23 mouse cellular contexts compared by ENCODE assay signal in the genomic region with DNA sequence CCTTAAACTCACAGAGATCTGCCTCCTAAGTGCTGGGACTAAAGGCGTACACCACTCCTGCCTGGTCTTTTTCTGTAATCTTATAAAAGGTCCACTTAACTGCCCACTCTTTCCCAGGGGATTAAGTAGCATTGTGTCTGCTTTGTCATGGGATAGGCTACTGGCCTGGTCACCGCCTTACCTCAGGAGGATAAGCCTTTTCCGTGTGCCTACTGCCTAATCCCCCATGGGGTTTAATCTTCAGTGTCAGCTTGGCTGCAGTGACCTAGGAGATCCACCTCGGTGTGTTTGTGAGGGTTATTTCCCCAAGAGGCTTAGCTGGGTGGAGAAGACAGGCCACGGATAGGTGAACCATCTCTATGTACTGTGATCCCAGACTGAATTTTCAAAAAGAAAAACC. TPM values are rescaled to one million over a fixed set of nuclear protein-coding genes. Genes with fewer than 3 reads are reported as not detected.
A peak's percentile ranks its signal among the peaks of the same experiment; 100 is the strongest.
DNase-seq lines count a peak whose midpoint lies in the region; ATAC-seq lines count a peak whose summit lies in the region.
"Had no signal": no experiment of that assay in that cellular context is flagged by ENCODE, and none has a peak within 500 bp of the region (broad histone marks: within the 10 kb centered on the region; RNA-seq: fewer than 3 reads in every experiment).

No protein-coding gene starts in this region.

- no peak for DNase-seq in embryonic facial prominence, embryonic 11.5 days (ENCODE audit: low spot score)
- no peak for DNase-seq in embryonic facial prominence, embryonic 10.5 days (ENCODE audit: low spot score)
- no peak for DNase-seq in liver, embryonic 13.5 days
- peak; percentile 83 for DNase-seq in retina, postnatal 1 day
- DNase-seq in layer of hippocampus, adult 9-10 months (ENCODE audit: low spot score) = no peak
- DNase-seq in B cell, adult 2 months = no peak
- DNase-seq: adrenal gland, postnatal 10 days; cerebellum, adult 11-12 months; cerebellum, adult 9-11 months; gastrocnemius, postnatal 14 days; heart, postnatal 4 days; right cerebral cortex, postnatal 25 days; spleen, adult 18-20 months; thymus, postnatal 14 days had no signal

- H3K27me3 ChIP-seq in embryonic facial prominence, embryonic 11.5 days (ENCODE audit: control insufficient read depth, insufficient read depth, low read length) = no peaks in the 10 kb centered on the region
- H3K27me3 ChIP-seq in embryonic facial prominence, embryonic 10.5 days (replicated peaks; ENCODE audit: low read depth, poor library complexity, severe bottlenecking) = no peaks in the 10 kb centered on the region
- no peaks in the 10 kb centered on the region for H3K27me3 ChIP-seq in liver, embryonic 13.5 days
- no peaks in the 10 kb centered on the region; the same call in 1 of the 2 replicates for H3K27me3 ChIP-seq in liver, embryonic 12.5 days (replicated peaks)
- H3K27me3 ChIP-seq: forebrain, embryonic 13.5 days; hindbrain, embryonic 13.5 days; midbrain, embryonic 15.5 days had no signal

- H3K4me2 ChIP-seq in embryonic facial prominence, embryonic 11.5 days (ENCODE audit: low read depth, low read length) = no peak overlapping the region
- no peak overlapping the region for H3K4me2 ChIP-seq in liver, embryonic 13.5 days
- no peak overlapping the region for H3K4me2 ChIP-seq in liver, embryonic 12.5 days
- H3K4me2 ChIP-seq: forebrain, embryonic 13.5 days; heart, embryonic 11.5 days; hindbrain, embryonic 13.5 days; lung, embryonic 14.5 days; midbrain, embryonic 15.5 days had no signal

- 58% methylated on average over 5 of the region's 5 CpGs for WGBS in embryonic facial prominence, embryonic 11.5 days
- 70% methylated on average over 5 of the region's 5 CpGs for WGBS in embryonic facial prominence, embryonic 10.5 days
- WGBS in liver, embryonic 13.5 days (ENCODE audit: insufficient replicate concordance) = 72% methylated on average over 5 of the region's 5 CpGs
- WGBS in liver, embryonic 12.5 days (ENCODE audit: insufficient replicate concordance) = 75% methylated on average over 5 of the region's 5 CpGs

- no peaks in the 10 kb centered on the region for H3K4me1 ChIP-seq in embryonic facial prominence, embryonic 11.5 days (ENCODE audit: control insufficient read depth, insufficient read depth, low read length)
- peaks cover 7% of the 10 kb centered on the region; the same call in 1 of the 2 replicates for H3K4me1 ChIP-seq in embryonic facial prominence, embryonic 10.5 days
- H3K4me1 ChIP-seq in liver, embryonic 13.5 days (replicated peaks) = 0 out of 2 replicates have a peak, but pooled peaks cover 4% of the 10 kb centered on the region
- H3K4me1 ChIP-seq in liver, embryonic 12.5 days = 0 out of 2 replicates have a peak, but pooled peaks cover 3% of the 10 kb centered on the region
- H3K4me1 ChIP-seq in brown adipose tissue, adult 24 weeks (ENCODE audit: control insufficient read depth, insufficient read depth, insufficient read length, low read length) = no peaks in the 10 kb centered on the region
- H3K4me1 ChIP-seq: forebrain, embryonic 13.5 days; hindbrain, embryonic 13.5 days; midbrain, embryonic 15.5 days had no signal

- H3K36me3 ChIP-seq in embryonic facial prominence, embryonic 11.5 days (replicated peaks; ENCODE audit: control insufficient read depth, insufficient read depth, low read depth, low read length) = peaks cover 17% of the 10 kb centered on the region
- H3K36me3 ChIP-seq in embryonic facial prominence, embryonic 10.5 days (replicated peaks) = peaks cover 81% of the 10 kb centered on the region
- H3K36me3 ChIP-seq in liver, embryonic 13.5 days = peaks cover 40% of the 10 kb centered on the region
- H3K36me3 ChIP-seq in liver, embryonic 12.5 days = peaks cover 50% of the 10 kb centered on the region

- H3K27ac ChIP-seq in embryonic facial prominence, embryonic 11.5 days (replicated peaks; ENCODE audit: low read depth, low read length) = no peak overlapping the region
- no peak overlapping the region for H3K27ac ChIP-seq in embryonic facial prominence, embryonic 10.5 days (replicated peaks)
- no peak overlapping the region for H3K27ac ChIP-seq in liver, embryonic 13.5 days
- no peak overlapping the region for H3K27ac ChIP-seq in liver, embryonic 12.5 days
- H3K27ac ChIP-seq in brown adipose tissue, adult 24 weeks (replicated peaks; ENCODE audit: low read depth, low read length) = peak overlapping the region; percentile 47; the same call in 1 of the 2 replicates
- H3K27ac ChIP-seq: forebrain, embryonic 13.5 days; hindbrain, embryonic 13.5 days; liver, embryonic 14.5 days; midbrain, embryonic 15.5 days had no signal

- H3K9me3 ChIP-seq in embryonic facial prominence, embryonic 11.5 days (replicated peaks; ENCODE audit: control insufficient read depth, low read length) = no peaks in the 10 kb centered on the region
- peaks cover 4% of the 10 kb centered on the region; the same call in 1 of the 2 replicates for H3K9me3 ChIP-seq in embryonic facial prominence, embryonic 10.5 days
- H3K9me3 ChIP-seq in liver, embryonic 13.5 days (replicated peaks) = no peaks in the 10 kb centered on the region
- H3K9me3 ChIP-seq in liver, embryonic 12.5 days (replicated peaks) = no peaks in the 10 kb centered on the region
- H3K9me3 ChIP-seq: forebrain, embryonic 13.5 days; G1E; midbrain, embryonic 15.5 days had no signal

- no peak overlapping the region for H3K4me3 ChIP-seq in embryonic facial prominence, embryonic 11.5 days (ENCODE audit: low read depth, low read length)
- H3K4me3 ChIP-seq in embryonic facial prominence, embryonic 10.5 days = no peak overlapping the region
- H3K4me3 ChIP-seq in liver, embryonic 13.5 days (replicated peaks) = no peak overlapping the region
- no peak overlapping the region for H3K4me3 ChIP-seq in liver, embryonic 12.5 days
- no peak overlapping the region for H3K4me3 ChIP-seq in brown adipose tissue, adult 24 weeks (ENCODE audit: insufficient read depth, low read depth, low read length)
- H3K4me3 ChIP-seq: forebrain, embryonic 13.5 days; hindbrain, embryonic 13.5 days; midbrain, embryonic 15.5 days had no signal

- H3K9ac ChIP-seq in embryonic facial prominence, embryonic 11.5 days (replicated peaks; ENCODE audit: low read length) = no peak overlapping the region
- H3K9ac ChIP-seq in liver, embryonic 13.5 days = no peak overlapping the region
- no peak overlapping the region for H3K9ac ChIP-seq in liver, embryonic 12.5 days
- H3K9ac ChIP-seq: forebrain, embryonic 13.5 days; hindbrain, embryonic 13.5 days; liver, embryonic 14.5 days; lung, embryonic 14.5 days; midbrain, embryonic 15.5 days had no signal

- 0 out of 2 replicates have a peak, but pooled peaks have one; percentile 19 for ATAC-seq in embryonic facial prominence, embryonic 11.5 days (replicated peaks; ENCODE audit: insufficient number of reproducible peaks, low FRiP score, low TSS enrichment, low read depth)
- ATAC-seq in liver, embryonic 13.5 days (ENCODE audit: low read depth) = peak; percentile 3; the same call in 1 of the 2 replicates
- ATAC-seq in liver, embryonic 12.5 days = no peak
- ATAC-seq: forebrain, embryonic 13.5 days; midbrain, embryonic 15.5 days had no signal

RNA-seq across cellular contexts. Expression of a gene that starts 12.2 kb away (rescaled TPM):
- 0.31 TPM in 1 of 2 replicates, not detected in the other for polyA plus RNA-seq in embryonic facial prominence, embryonic 11.5 days (2014; fragmentation: Nextera tagmentation; extraction: Ambion mirVana)
- polyA plus RNA-seq in embryonic facial prominence, embryonic 10.5 days (2016; fragmentation: Nextera tagmentation; extraction: Ambion mirVana) = 0.34 and 0.69 TPM in 2 replicates
- polyA plus RNA-seq in liver, embryonic 13.5 days (2015; fragmentation: Nextera tagmentation; extraction: Ambion mirVana) = not detected in 2 replicates
- polyA plus RNA-seq in liver, embryonic 12.5 days (2016; fragmentation: Nextera tagmentation; extraction: Ambion mirVana) = 0.20 TPM in 1 of 2 replicates, not detected in the other
- not detected in 2 replicates for polyA plus RNA-seq in brown adipose tissue, adult 24 weeks (2012; ENCODE audit: insufficient read depth, insufficient read length, missing spikeins)
- polyA plus RNA-seq: G1E had no signal

RNA-seq across cellular contexts. Expression of a gene that starts 13.4 kb away (rescaled TPM):
- 24.8 and 26.5 TPM in 2 replicates for polyA plus RNA-seq in embryonic facial prominence, embryonic 11.5 days (2014; fragmentation: Nextera tagmentation; extraction: Ambion mirVana)
- 26.4 and 28.0 TPM in 2 replicates for polyA plus RNA-seq in embryonic facial prominence, embryonic 10.5 days (2016; fragmentation: Nextera tagmentation; extraction: Ambion mirVana)
- polyA plus RNA-seq in liver, embryonic 13.5 days (2015; fragmentation: Nextera tagmentation; extraction: Ambion mirVana) = 9.5 and 11.0 TPM in 2 replicates
- polyA plus RNA-seq in liver, embryonic 12.5 days (2016; fragmentation: Nextera tagmentation; extraction: Ambion mirVana) = 14.8 and 16.0 TPM in 2 replicates
- 3.6 and 4.2 TPM in 2 replicates for polyA plus RNA-seq in brown adipose tissue, adult 24 weeks (2012; ENCODE audit: insufficient read depth, insufficient read length, missing spikeins)

RNA-seq across cellular contexts. Expression of a gene that starts 13.6 kb away (rescaled TPM):
- 51.2 and 52.0 TPM in 2 replicates for polyA plus RNA-seq in embryonic facial prominence, embryonic 11.5 days (2014; fragmentation: Nextera tagmentation; extraction: Ambion mirVana)
- 53.4 and 57.6 TPM in 2 replicates for polyA plus RNA-seq in embryonic facial prominence, embryonic 10.5 days (2016; fragmentation: Nextera tagmentation; extraction: Ambion mirVana)
- polyA plus RNA-seq in liver, embryonic 13.5 days (2015; fragmentation: Nextera tagmentation; extraction: Ambion mirVana) = 45.1 and 46.3 TPM in 2 replicates
- 56.1 and 58.5 TPM in 2 replicates for polyA plus RNA-seq in liver, embryonic 12.5 days (2016; fragmentation: Nextera tagmentation; extraction: Ambion mirVana)
- 17.2 and 20.3 TPM in 2 replicates for polyA plus RNA-seq in brown adipose tissue, adult 24 weeks (2012; ENCODE audit: insufficient read depth, insufficient read length, missing spikeins)

RNA-seq across cellular contexts. Expression of a gene that starts 47.7 kb away (rescaled TPM):
- polyA plus RNA-seq in embryonic facial prominence, embryonic 11.5 days (2014; fragmentation: Nextera tagmentation; extraction: Ambion mirVana) = 12.5 and 14.5 TPM in 2 replicates
- 17.0 and 17.2 TPM in 2 replicates for polyA plus RNA-seq in embryonic facial prominence, embryonic 10.5 days (2016; fragmentation: Nextera tagmentation; extraction: Ambion mirVana)
- polyA plus RNA-seq in liver, embryonic 13.5 days (2015; fragmentation: Nextera tagmentation; extraction: Ambion mirVana) = 15.0 and 16.3 TPM in 2 replicates
- 18.0 and 18.3 TPM in 2 replicates for polyA plus RNA-seq in liver, embryonic 12.5 days (2016; fragmentation: Nextera tagmentation; extraction: Ambion mirVana)
- polyA plus RNA-seq in brown adipose tissue, adult 24 weeks (2012; ENCODE audit: insufficient read depth, insufficient read length, missing spikeins) = 6.5 and 7.0 TPM in 2 replicates

RNA-seq across cellular contexts. Expression of a gene that starts 48.6 kb away (rescaled TPM):
- 26.1 and 28.4 TPM in 2 replicates for polyA plus RNA-seq in embryonic facial prominence, embryonic 11.5 days (2014; fragmentation: Nextera tagmentation; extraction: Ambion mirVana)
- polyA plus RNA-seq in embryonic facial prominence, embryonic 10.5 days (2016; fragmentation: Nextera tagmentation; extraction: Ambion mirVana) = 27.4 and 28.1 TPM in 2 replicates
- polyA plus RNA-seq in liver, embryonic 13.5 days (2015; fragmentation: Nextera tagmentation; extraction: Ambion mirVana) = 12.3 and 14.3 TPM in 2 replicates
- polyA plus RNA-seq in liver, embryonic 12.5 days (2016; fragmentation: Nextera tagmentation; extraction: Ambion mirVana) = 19.4 and 21.7 TPM in 2 replicates
- 16.7 and 19.4 TPM in 2 replicates for polyA plus RNA-seq in brown adipose tissue, adult 24 weeks (2012; ENCODE audit: insufficient read depth, insufficient read length, missing spikeins)
